Mouse (Mus musculus) heart, embryonic 10.5 days (tissue): ENCODE data around the gene Izumo4. TPM values are rescaled to one million over a fixed set of nuclear protein-coding genes. Genes with fewer than 3 reads are reported as not detected.

Experiments
- DNase-seq: peaks from one replicate; pipeline ENCODE4 v3.0.0-alpha.2; 2017; ENCODE audit warnings: low spot score
- H3K27ac ChIP-seq: fragments of 300-500 bp; sonication (generic); 2 replicates; pipeline ENCODE4 v1.5.1; 2016; ENCODE audit warnings: mild to moderate bottlenecking
- H3K27me3 ChIP-seq: fragments of 300-500 bp; sonication (generic); 2 replicates; pipeline ENCODE4 v1.6.1; 2016; ENCODE audit warnings: mild to moderate bottlenecking; ENCODE audit not compliant: poor library complexity, insufficient read depth, severe bottlenecking
- H3K36me3 ChIP-seq: fragments of 300-500 bp; sonication (generic); 2 replicates; pipeline ENCODE4 v1.6.1; 2016; ENCODE audit warnings: mild to moderate bottlenecking, moderate library complexity
- H3K4me1 ChIP-seq: fragments of 300-500 bp; sonication (generic); 2 replicates; pipeline ENCODE4 v1.6.1; 2016; ENCODE audit warnings: mild to moderate bottlenecking
- H3K4me3 ChIP-seq: fragments of 300-500 bp; sonication (generic); 2 replicates; pipeline ENCODE4 v1.5.1; 2016; ENCODE audit warnings: mild to moderate bottlenecking, moderate library complexity
- H3K9me3 ChIP-seq: fragments of 300-500 bp; sonication (generic); 2 replicates; pipeline ENCODE4 v1.6.1; 2016; ENCODE audit warnings: mild to moderate bottlenecking, moderate library complexity
- WGBS: fragments of 180-500 bp; shearing (Covaris S2); methylation state at CpG from one replicate; pipeline ENCODE4 v1.1.7; 2016; 5-methylcytosine and 5-hydroxymethylcytosine counted together
- polyA plus RNA-seq: library from polyadenylated mRNA; unstranded; fragments of >200 nt; fragmentation: Nextera tagmentation; extraction: Ambion mirVana; gene quantifications from 2 replicates; pipeline ENCODE4 v1.2.1, GENCODE M21; 2016

Izumo4 gene
- polyA plus RNA-seq: 12.8 and 14.4 TPM in 2 replicates

- H3K4me1 ChIP-seq: peaks cover 69% of the 10 kb centered on the region
- H3K27me3 ChIP-seq: no peaks in the 10 kb centered on the region
- H3K36me3 ChIP-seq: peaks cover 31% of the 10 kb centered on the region
- DNase-seq: peak; percentile 100
- H3K27ac ChIP-seq: peak within 1 kb of the TSS; percentile 90
- under 1% methylated on average over 59 of the region's 59 CpGs for WGBS
- H3K9me3 ChIP-seq: no peaks in the 10 kb centered on the region
- H3K4me3 ChIP-seq: peak within 1 kb of the TSS; percentile 77
Measured at GRCm38 (mm10) chr10:80701721-80702535, at the start of gene Izumo4, which contains the start of gene Mob3a. Izumo4 (plus strand) TSS chr10:80702184. Mob3a (minus strand) TSS chr10:80701977.

GRCm38 (mm10) chr10:80653156-80653720 is 48.7 kb upstream of the Izumo4 start:
- H3K4me1 ChIP-seq: peaks cover 51% of the 10 kb centered on the region
- H3K36me3 ChIP-seq: peaks cover 21% of the 10 kb centered on the region
- no peak for DNase-seq
- no peaks in the 10 kb centered on the region for H3K9me3 ChIP-seq
- H3K27me3 ChIP-seq: no peaks in the 10 kb centered on the region
- H3K4me3 ChIP-seq: no peak overlapping the region
- H3K27ac ChIP-seq: no peak overlapping the region
- WGBS: 83% methylated on average over 6 of the region's 6 CpGs

- no peak for DNase-seq
- Histone ChIP-seq H3K4me1 (peaks cover 49% of the 10 kb centered on the region), H3K4me3 (peak overlapping the region; percentile 79), H3K27ac (no peak overlapping the region), H3K27me3 (no peaks in the 10 kb centered on the region), H3K9me3 (no peaks in the 10 kb centered on the region), H3K36me3 (peaks cover 7% of the 10 kb centered on the region; the same call in 1 of the 2 replicates)
- 88% methylated on average over 6 of the region's 6 CpGs for WGBS
Measured at GRCm38 (mm10) chr10:80654866-80655265, 47.1 kb upstream of the Izumo4 start.

- H3K27ac ChIP-seq: peak overlapping the region; percentile 96
- 4% methylated on average over 12 of the region's 12 CpGs for WGBS
- H3K9me3 ChIP-seq: no peaks in the 10 kb centered on the region
- peaks cover 45% of the 10 kb centered on the region for H3K4me1 ChIP-seq
- H3K36me3 ChIP-seq: peaks cover 7% of the 10 kb centered on the region; the same call in 1 of the 2 replicates
- no peak for DNase-seq
- no peaks in the 10 kb centered on the region for H3K27me3 ChIP-seq
- peak overlapping the region; percentile 79 for H3K4me3 ChIP-seq
Measured at GRCm38 (mm10) chr10:80655406-80656129, 46.4 kb upstream of the Izumo4 start.

GRCm38 (mm10) chr10:80656130-80656862 is 45.7 kb upstream of the Izumo4 start:
- 1% methylated on average over 72 of the region's 72 CpGs for WGBS
- H3K9me3 ChIP-seq: no peaks in the 10 kb centered on the region
- H3K27me3 ChIP-seq: no peaks in the 10 kb centered on the region
- DNase-seq: peak; percentile 98
- peaks cover 5% of the 10 kb centered on the region; the same call in 1 of the 2 replicates for H3K36me3 ChIP-seq
- peak overlapping the region; percentile 79 for H3K4me3 ChIP-seq
- H3K4me1 ChIP-seq: peaks cover 44% of the 10 kb centered on the region
- peak overlapping the region; percentile 96 for H3K27ac ChIP-seq

GRCm38 (mm10) chr10:80656863-80657623 is 44.9 kb upstream of the Izumo4 start, which contains the start of gene Btbd2:
Btbd2 (minus strand) TSS chr10:80657071.
- Histone ChIP-seq H3K27me3 (no peaks in the 10 kb centered on the region), H3K9me3 (no peaks in the 10 kb centered on the region), H3K4me1 (peaks cover 44% of the 10 kb centered on the region), H3K27ac (peak within 1 kb of the TSS; percentile 96), H3K4me3 (peak within 1 kb of the TSS; percentile 79), H3K36me3 (peaks cover 3% of the 10 kb centered on the region; the same call in 1 of the 2 replicates)
- DNase-seq: no peak
- WGBS: 19% methylated on average over 15 of the region's 15 CpGs

GRCm38 (mm10) chr10:80658194-80658840 is 43.7 kb upstream of the Izumo4 start:
- WGBS: 83% methylated on average over 14 of the region's 14 CpGs
- Histone ChIP-seq H3K36me3 (no peaks in the 10 kb centered on the region), H3K27ac (peak overlapping the region; percentile 64; the same call in 1 of the 2 replicates), H3K9me3 (no peaks in the 10 kb centered on the region), H3K4me3 (no peak overlapping the region), H3K27me3 (no peaks in the 10 kb centered on the region), H3K4me1 (peaks cover 44% of the 10 kb centered on the region)
- no peak for DNase-seq

- H3K36me3 ChIP-seq: no peaks in the 10 kb centered on the region
- no peak for DNase-seq
- H3K4me1 ChIP-seq: peaks cover 48% of the 10 kb centered on the region
- 61% methylated on average over 4 of the region's 4 CpGs for WGBS
- H3K9me3 ChIP-seq: no peaks in the 10 kb centered on the region
- H3K27ac ChIP-seq: peak overlapping the region; percentile 64
- H3K27me3 ChIP-seq: no peaks in the 10 kb centered on the region
- H3K4me3 ChIP-seq: peak overlapping the region; percentile 22; the same call in 1 of the 2 replicates
Measured at GRCm38 (mm10) chr10:80658841-80659202, 43.2 kb upstream of the Izumo4 start.

GRCm38 (mm10) chr10:80659213-80659612 is 42.8 kb upstream of the Izumo4 start:
- 16% methylated on average over 10 of the region's 10 CpGs for WGBS
- no peaks in the 10 kb centered on the region for H3K36me3 ChIP-seq
- H3K27ac ChIP-seq: peak overlapping the region; percentile 64
- DNase-seq: no peak
- peak overlapping the region; percentile 22; the same call in 1 of the 2 replicates for H3K4me3 ChIP-seq
- H3K27me3 ChIP-seq: no peaks in the 10 kb centered on the region
- peaks cover 49% of the 10 kb centered on the region for H3K4me1 ChIP-seq
- no peaks in the 10 kb centered on the region for H3K9me3 ChIP-seq

- 36% methylated on average over 5 of the region's 5 CpGs for WGBS
- H3K27ac ChIP-seq: no peak overlapping the region
- no peak for DNase-seq
- no peak overlapping the region for H3K4me3 ChIP-seq
- no peaks in the 10 kb centered on the region for H3K9me3 ChIP-seq
- H3K36me3 ChIP-seq: peaks cover 4% of the 10 kb centered on the region
- H3K4me1 ChIP-seq: peaks cover 50% of the 10 kb centered on the region
- no peaks in the 10 kb centered on the region for H3K27me3 ChIP-seq
Measured at GRCm38 (mm10) chr10:80661149-80661548, 40.8 kb upstream of the Izumo4 start.

- Histone ChIP-seq H3K4me1 (peaks cover 49% of the 10 kb centered on the region), H3K27me3 (no peaks in the 10 kb centered on the region), H3K4me3 (no peak overlapping the region), H3K36me3 (peaks cover 29% of the 10 kb centered on the region), H3K9me3 (no peaks in the 10 kb centered on the region), H3K27ac (peak overlapping the region; percentile 19)
- DNase-seq: no peak
- 22% methylated on average over 5 of the region's 5 CpGs for WGBS
Measured at GRCm38 (mm10) chr10:80663485-80664196, 38.3 kb upstream of the Izumo4 start.
